Mouse (Mus musculus) kidney, postnatal 14 days (tissue): Measurements from ENCODE around the gene Acvr1c.

Experiments used
- DNase-seq: peaks from one replicate; pipeline ENCODE4 v3.0.0; 2022; ENCODE audit warnings: mixed read lengths

Gene Acvr1c

DNA sequence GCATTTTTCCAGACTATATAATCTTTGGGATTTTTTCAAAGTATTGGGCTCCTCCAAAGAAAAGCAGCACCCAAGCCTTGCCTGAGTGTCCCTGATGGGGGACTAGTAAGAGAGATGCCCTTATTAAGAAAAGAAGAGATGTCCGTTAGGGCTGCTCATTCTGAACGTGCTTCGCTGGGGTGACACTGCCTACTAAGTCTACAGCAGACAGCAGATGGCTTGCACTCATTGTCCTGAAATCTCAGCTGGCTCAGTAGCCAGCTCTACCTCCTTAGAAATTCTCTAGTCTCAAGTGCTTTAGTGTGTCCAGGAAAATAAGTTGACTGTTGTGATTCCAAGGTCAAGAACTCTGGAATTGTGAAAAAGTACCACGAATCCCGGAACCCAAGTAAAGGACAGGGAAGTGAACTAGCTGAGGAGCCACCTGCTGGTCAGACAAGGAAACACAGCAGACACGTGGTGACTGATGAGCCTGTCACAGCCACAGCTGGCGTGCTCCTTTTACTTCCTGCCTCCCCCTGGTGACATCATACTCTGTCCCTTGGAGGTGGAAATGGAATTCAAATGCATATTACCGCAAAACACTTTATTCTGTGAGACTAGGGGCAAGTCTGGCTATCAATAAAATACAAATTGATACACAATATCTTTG, 75.3 kb downstream of the Acvr1c start:
- peak; percentile 73 for DNase-seq

GRCm38 (mm10) chr2:58281046-58281445, 76.6 kb downstream of the Acvr1c start:
- DNase-seq, result no peak

GRCm38 (mm10) chr2:58279163-58279562, 78.5 kb downstream of the Acvr1c start:
- DNase-seq, result no peak

DNA sequence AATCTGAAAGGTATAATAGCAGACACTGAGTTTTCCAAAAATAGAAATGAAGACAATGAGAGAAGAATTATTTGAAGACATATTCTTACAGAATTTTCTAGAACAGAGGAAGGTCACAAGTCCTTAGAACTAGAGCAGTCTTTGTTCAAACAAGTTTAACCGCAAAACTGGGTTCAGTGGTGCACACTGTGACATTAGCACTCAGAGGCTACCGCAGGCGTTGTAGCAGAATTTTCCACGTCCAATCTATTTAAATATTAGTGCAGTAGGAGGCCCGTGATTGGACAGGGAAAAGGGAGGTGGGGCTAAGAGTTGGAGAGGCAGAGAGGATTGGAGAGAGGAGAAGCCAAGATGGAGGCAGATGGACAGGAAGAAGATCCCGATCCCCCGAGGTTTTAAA, 81.2 kb downstream of the Acvr1c start:
- no peak for DNase-seq

DNA sequence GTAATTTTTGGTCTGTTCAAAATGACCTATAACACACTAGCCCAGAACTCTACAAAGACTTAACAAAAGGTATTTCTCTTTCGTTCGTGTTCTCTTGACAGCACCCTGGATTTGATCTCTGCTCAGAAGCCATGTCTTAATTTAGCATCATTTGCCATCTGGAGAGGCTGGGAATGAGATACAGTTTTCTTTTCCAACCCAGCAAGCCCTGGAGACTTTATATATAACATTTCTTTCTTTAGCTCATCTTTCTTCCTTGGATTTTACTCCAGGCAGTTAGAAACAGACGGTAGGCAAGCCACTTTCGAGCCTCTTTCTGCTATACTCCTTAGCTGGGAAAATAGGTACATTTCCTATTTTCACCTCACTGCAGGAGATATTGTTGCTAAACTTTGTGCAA, 117.1 kb downstream of the Acvr1c start:
- DNase-seq, result no peak

GRCm38 (mm10) chr2:58237487-58237886, 120.2 kb downstream of the Acvr1c start:
- no peak for DNase-seq
